Mouse (Mus musculus): ENCODE data around the gene BC048671. TPM values are rescaled to one million over a fixed set of nuclear protein-coding genes. Genes with fewer than 3 reads are reported as not detected.
A peak's percentile ranks its signal among the peaks of the same experiment; 100 is the strongest.

The BC048671 gene
- polyA plus RNA-seq (2012; rRNA removed) = not detected in 2 replicates

GRCm38 (mm10) chr6:90300919-90301318 is at the start of gene BC048671:
BC048671 (plus strand) TSS chr6:90301219.
- TF ChIP-seq CTCF (IDR thresholded peaks at IDR 0.05; ENCODE audit: borderline replicate concordance, insufficient read depth, low read depth, low read length) = no peak
- TF ChIP-seq POLR2A (IDR thresholded peaks at IDR 0.05; ENCODE audit: borderline replicate concordance, insufficient read depth, low read length) = no peak
- no peak within 1 kb of the TSS for H3K4me3 ChIP-seq (replicated peaks; ENCODE audit: insufficient read depth, low read depth, low read length)
- no peaks in the 10 kb centered on the region for H3K4me1 ChIP-seq (ENCODE audit: control insufficient read depth, insufficient read depth, low read length)
- WGBS = 95% methylated on average over 1 of the region's 1 CpGs
- no peak for DNase-seq
- no peak within 1 kb of the TSS for H3K27ac ChIP-seq (ENCODE audit: insufficient read depth, low read length)
- H3K27me3 ChIP-seq (ENCODE audit: control insufficient read depth, insufficient read depth, low read length) = no peaks in the 10 kb centered on the region

DNA sequence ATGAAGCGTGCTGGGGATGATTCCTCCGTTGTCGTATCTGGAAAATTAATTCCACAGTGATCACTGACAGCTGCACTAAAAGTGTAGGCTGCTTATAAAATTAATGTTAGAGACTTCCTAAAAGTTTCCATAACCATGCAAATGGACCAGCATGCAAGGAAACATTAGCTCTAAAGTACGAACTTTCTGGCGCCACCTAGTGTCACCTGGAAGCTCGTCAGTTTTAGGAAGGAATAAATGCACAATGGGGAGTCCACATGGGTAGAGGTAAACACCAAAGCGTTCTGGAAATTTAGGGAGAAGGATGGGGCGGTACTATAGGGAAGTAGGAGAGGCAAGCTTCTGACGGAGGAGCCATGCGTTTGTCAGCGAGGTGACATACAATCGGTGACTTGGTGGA is 12.8 kb upstream of the BC048671 start:
- TF ChIP-seq POLR2A (IDR thresholded peaks at IDR 0.05; ENCODE audit: borderline replicate concordance, insufficient read depth, low read length) = no peak
- 0 out of 2 replicates have a peak, but pooled peaks have one; percentile 3 for TF ChIP-seq CTCF (IDR thresholded peaks at IDR 0.05; ENCODE audit: borderline replicate concordance, insufficient read depth, low read depth, low read length)
- H3K4me1 ChIP-seq (ENCODE audit: control insufficient read depth, insufficient read depth, low read length) = no peaks in the 10 kb centered on the region
- no peak overlapping the region for H3K27ac ChIP-seq (ENCODE audit: insufficient read depth, low read length)
- 56% methylated on average over 12 of the region's 12 CpGs for WGBS
- no peak overlapping the region for H3K4me3 ChIP-seq (replicated peaks; ENCODE audit: insufficient read depth, low read depth, low read length)
- no peak for DNase-seq
- H3K27me3 ChIP-seq (ENCODE audit: control insufficient read depth, insufficient read depth, low read length) = no peaks in the 10 kb centered on the region

DNA sequence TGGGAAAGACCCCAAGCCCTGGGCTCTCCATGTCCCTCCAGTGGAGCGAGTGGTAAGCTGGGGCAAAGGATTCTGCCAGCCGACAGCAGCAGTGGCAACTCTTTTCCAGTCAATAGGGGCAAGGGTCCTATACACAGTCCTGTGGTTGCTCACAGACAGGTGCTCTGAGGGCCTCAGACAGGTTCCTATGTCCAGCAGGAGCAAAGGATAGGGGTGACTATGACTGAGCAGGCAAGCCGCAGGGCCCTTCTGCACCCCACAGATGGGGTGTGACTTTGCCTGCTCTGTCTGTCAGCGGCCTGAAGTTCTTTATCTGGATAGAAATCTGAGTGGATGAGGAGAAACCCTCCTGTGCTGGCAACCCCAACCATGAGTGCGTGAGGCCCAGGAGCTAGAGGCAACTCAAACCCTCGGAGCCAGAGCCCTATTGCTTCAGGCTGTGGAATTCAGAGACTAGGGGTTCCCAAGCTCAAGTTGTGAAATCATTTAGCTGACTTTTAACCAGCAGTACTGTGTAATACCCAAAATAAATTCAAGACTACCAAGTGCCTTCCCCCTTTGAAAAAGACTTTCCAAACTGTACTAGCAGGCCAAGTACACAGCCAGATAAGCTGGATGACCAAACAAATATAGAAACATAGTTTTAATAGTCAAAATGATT is 5.4 kb downstream of the BC048671 start:
- no peak overlapping the region for H3K4me3 ChIP-seq (replicated peaks; ENCODE audit: insufficient read depth, low read depth, low read length)
- no peaks in the 10 kb centered on the region for H3K4me1 ChIP-seq (ENCODE audit: control insufficient read depth, insufficient read depth, low read length)
- no peaks in the 10 kb centered on the region for H3K27me3 ChIP-seq (ENCODE audit: control insufficient read depth, insufficient read depth, low read length)
- no peak for DNase-seq
- 82% methylated on average over 6 of the region's 6 CpGs for WGBS
- TF ChIP-seq CTCF (IDR thresholded peaks at IDR 0.05; ENCODE audit: borderline replicate concordance, insufficient read depth, low read depth, low read length) (no peak), POLR2A (IDR thresholded peaks at IDR 0.05; ENCODE audit: borderline replicate concordance, insufficient read depth, low read length) (no peak)
- H3K27ac ChIP-seq (ENCODE audit: insufficient read depth, low read length) = no peak overlapping the region

- H3K4me3 ChIP-seq (replicated peaks; ENCODE audit: insufficient read depth, low read depth, low read length) = no peak overlapping the region
- TF ChIP-seq POLR2A (IDR thresholded peaks at IDR 0.05; ENCODE audit: borderline replicate concordance, insufficient read depth, low read length) = no peak
- no peaks in the 10 kb centered on the region for H3K27me3 ChIP-seq (ENCODE audit: control insufficient read depth, insufficient read depth, low read length)
- H3K27ac ChIP-seq (ENCODE audit: insufficient read depth, low read length) = no peak overlapping the region
- 92% methylated on average over 87 of the region's 87 CpGs for WGBS
- no peaks in the 10 kb centered on the region for H3K4me1 ChIP-seq (ENCODE audit: control insufficient read depth, insufficient read depth, low read length)
- DNase-seq = no peak
These were observed 8.1 kb downstream of the BC048671 start for GRCm38 (mm10) chr6:90308839-90309778.

DNA sequence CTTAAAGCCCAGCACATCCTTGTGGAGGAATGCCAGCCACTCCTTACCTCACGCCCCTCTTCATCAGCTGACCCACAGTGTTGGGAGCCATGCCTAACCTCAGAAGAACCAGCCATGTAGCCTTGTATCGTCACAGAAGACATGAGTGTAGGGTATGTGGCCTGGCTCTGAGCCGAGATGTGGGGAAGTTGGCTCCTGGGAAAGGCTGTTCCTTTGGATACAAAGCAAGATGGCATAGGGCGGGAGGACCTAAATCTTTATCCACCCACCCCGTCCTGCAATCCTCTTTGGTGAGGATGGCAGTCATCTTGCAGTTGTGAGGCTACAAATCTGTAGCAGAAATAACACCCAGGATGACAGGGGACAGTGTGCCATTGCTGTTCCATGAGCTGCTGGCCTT is 14.9 kb downstream of the BC048671 start:
- no peak for DNase-seq

DNA sequence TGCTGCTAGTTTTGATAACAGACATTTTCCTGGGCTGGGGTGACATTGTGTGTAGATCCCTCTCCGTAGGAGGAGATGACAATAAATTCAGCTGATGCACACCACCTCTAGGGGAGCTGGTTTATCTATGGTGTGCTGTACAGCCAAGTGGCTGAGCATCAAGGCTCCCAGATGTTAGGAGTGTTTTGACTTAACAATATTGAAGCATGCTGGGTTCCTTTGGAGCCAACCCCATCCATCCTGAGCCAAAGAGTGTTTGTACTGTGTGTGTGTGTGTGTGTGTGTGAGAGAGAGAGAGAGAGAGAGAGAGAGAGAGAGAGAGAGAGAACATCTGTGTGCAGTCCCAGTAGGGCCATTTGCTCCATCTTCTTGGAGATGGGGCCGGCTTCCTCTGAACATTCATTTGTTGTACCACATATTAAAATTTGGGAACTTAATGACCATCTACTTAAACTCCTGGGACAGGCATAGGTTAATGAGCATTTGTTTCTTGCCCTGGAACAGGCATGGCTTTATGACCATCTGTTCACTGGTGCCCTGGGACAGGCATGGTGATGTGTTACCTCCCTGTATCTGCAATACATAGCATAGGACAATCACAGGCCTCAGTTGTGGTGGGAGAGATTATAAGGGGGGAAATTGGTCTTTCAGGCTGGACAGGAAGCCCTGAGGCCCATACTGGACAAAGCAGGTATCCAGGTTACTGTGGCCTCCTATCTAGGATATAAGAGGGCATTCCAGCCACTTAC is 16.7 kb downstream of the BC048671 start:
- Histone ChIP-seq H3K27me3 (ENCODE audit: control insufficient read depth, insufficient read depth, low read length) (no peaks in the 10 kb centered on the region), H3K4me1 (ENCODE audit: control insufficient read depth, insufficient read depth, low read length) (no peaks in the 10 kb centered on the region), H3K27ac (ENCODE audit: insufficient read depth, low read length) (no peak overlapping the region), H3K4me3 (replicated peaks; ENCODE audit: insufficient read depth, low read depth, low read length) (no peak overlapping the region)
- WGBS = 63% methylated on average over 2 of the region's 2 CpGs
- TF ChIP-seq CTCF (IDR thresholded peaks at IDR 0.05; ENCODE audit: borderline replicate concordance, insufficient read depth, low read depth, low read length) (no peak), POLR2A (IDR thresholded peaks at IDR 0.05; ENCODE audit: borderline replicate concordance, insufficient read depth, low read length) (no peak)
- peak in 1 of 2 experiments; percentile 0 for DNase-seq

More for the DNA sequence above, 14.9 kb downstream of the BC048671 start:
- Histone ChIP-seq H3K27ac (ENCODE audit: insufficient read depth, low read length) (no peak overlapping the region), H3K4me1 (ENCODE audit: control insufficient read depth, insufficient read depth, low read length) (no peaks in the 10 kb centered on the region), H3K4me3 (replicated peaks; ENCODE audit: insufficient read depth, low read depth, low read length) (no peak overlapping the region), H3K27me3 (ENCODE audit: control insufficient read depth, insufficient read depth, low read length) (no peaks in the 10 kb centered on the region)
- 70% methylated on average over 5 of the region's 5 CpGs for WGBS
- no peak for TF ChIP-seq POLR2A (IDR thresholded peaks at IDR 0.05; ENCODE audit: borderline replicate concordance, insufficient read depth, low read length)
- no peak for TF ChIP-seq CTCF (IDR thresholded peaks at IDR 0.05; ENCODE audit: borderline replicate concordance, insufficient read depth, low read depth, low read length)

DNA sequence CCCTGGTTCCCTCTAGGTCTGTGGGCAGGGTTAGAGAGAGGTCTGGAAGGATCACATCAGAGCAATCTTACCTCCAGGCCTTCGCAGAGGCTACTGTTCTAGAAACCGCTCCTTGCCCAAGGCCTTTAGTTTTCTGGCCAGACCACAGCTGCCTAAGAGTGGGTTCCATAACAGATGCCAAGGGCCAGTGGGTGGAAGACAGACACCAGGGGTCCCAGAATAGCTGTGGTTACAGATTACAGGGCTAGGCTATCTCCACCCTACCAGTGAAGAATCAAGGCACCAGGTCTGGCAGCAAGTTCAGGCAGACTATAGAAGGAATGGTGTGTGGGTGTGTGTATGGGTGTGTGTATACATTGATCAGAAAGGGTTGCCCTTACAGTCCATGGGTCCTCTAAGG is 18.0 kb downstream of the BC048671 start:
- H3K4me3 ChIP-seq (replicated peaks; ENCODE audit: insufficient read depth, low read depth, low read length) = no peak overlapping the region
- no peaks in the 10 kb centered on the region for H3K4me1 ChIP-seq (ENCODE audit: control insufficient read depth, insufficient read depth, low read length)
- TF ChIP-seq POLR2A (IDR thresholded peaks at IDR 0.05; ENCODE audit: borderline replicate concordance, insufficient read depth, low read length) = no peak
- no peak for TF ChIP-seq CTCF (IDR thresholded peaks at IDR 0.05; ENCODE audit: borderline replicate concordance, insufficient read depth, low read depth, low read length)
- no peaks in the 10 kb centered on the region for H3K27me3 ChIP-seq (ENCODE audit: control insufficient read depth, insufficient read depth, low read length)
- no peak overlapping the region for H3K27ac ChIP-seq (ENCODE audit: insufficient read depth, low read length)
- no peak for DNase-seq
- WGBS = 90% methylated on average over 2 of the region's 2 CpGs

All from cerebellum, adult 2 months (tissue).